Mouse (Mus musculus) liver, adult (tissue): Measurements from ENCODE around the gene Ntm.

Experiments
- GATA4 ChIP-seq: IDR thresholded peaks from 2 replicates; pipeline ENCODE4 v1.6.1; 2014; ENCODE audit warnings: mild to moderate bottlenecking, low read length; ENCODE audit not compliant: insufficient replicate concordance

Gene Ntm

DNA sequence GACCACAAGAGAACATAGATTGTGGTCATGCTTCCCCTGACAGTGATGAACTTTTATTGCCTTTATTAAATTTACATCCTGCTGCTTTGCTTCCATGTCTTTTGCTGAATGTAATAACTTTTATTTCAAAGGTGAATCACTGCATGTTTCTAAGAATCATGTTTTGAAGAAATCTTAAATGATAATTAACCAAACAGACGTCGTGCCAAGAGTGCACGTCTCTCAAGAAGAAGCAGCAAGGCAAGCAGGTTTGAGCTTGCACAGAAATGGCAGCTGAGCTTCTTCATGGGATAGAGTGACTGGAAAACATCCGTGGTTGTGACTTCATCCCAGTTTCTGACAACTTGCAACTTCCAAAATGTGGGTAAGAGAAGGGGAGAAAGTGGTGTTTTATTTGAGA is 34.1 kb downstream of the Ntm start:
- no peak for TF ChIP-seq GATA4

DNA sequence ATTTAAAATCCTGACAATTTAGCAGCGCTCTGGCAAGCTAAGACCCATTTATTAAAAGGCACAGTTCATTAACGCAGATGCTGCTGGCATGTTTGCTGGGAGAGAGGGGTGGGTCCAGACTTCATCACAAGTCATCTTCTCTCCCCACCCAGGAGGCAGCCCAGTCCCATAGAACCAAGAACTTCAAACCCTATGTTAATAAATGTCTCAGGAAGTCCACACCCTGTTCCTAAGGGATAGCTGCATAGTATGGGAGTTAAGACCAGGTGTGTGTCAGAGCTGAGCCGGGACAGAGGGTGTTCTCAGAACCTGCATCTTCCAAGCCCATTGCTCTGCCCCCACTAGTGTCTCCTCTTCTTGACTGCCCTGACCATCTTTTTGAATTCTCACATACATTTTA is 37.6 kb downstream of the Ntm start:
- TF ChIP-seq GATA4 = no peak

DNA sequence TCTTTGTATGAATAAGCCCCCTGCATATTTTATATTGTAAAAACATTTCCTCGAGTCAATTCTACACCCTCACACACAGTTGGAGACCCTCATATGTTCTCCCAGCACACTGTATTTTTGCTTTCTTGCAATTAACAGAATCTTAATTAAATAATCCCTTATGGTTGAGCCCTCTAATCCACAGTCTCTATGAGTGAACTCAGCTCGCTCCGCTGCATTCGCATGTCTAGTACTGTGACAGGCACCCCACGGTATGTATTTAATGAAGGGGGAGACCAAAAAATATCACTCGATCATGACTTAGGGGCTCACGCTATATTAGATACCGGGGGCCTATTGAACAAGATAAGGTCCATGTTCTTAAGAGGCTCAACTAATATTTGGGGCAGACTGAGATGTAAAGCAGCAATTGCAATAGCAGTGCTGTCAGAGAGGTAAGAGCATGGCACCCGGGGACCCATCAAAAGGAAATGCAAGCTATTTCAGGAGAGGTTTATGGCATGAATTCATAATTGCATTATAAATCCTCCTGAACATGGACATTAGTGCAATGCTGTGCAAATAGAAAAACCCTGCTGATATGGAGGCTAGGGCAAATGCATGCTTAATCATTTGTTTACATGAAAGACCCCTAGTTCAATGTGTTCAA is 64.4 kb downstream of the Ntm start:
- TF ChIP-seq GATA4 = no peak

DNA sequence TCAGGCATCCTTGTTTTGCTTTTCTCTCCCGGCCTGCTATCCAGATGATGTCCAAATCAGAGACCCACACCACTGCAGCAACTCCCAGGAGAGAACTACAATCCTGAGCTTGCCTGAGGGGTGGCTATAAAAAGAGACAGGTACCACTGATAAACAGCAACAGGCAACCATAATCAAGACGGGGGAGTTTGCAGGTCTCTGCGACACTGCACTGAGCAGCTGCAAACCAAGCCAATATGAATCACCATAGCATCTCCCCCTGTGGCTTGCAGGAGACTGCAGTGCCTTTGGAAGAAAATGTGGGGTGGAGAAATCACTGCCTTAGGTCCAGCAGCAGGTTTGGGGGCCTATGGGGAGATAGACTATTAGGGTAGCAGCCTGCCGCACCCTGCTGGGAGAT is 65.5 kb downstream of the Ntm start:
- no peak for TF ChIP-seq GATA4

DNA sequence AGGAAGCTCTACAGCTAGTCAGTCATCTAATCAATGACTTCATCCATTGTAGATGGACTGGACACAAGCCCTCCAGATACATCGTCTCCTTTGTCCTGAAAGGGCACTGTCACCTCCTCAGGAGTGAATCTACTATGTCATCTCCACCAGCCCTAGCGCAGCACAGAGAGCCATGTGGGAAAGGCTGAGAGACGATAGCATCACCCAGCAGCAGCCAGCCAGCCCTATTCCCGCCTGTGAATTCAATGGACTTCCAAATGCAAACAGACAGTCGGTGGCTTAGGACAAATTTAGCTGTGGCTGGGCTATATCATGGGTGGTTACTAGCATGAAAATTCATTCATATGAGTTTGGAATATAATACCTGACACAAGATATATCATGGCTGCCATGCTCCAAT is 70.1 kb downstream of the Ntm start:
- no peak for TF ChIP-seq GATA4

DNA sequence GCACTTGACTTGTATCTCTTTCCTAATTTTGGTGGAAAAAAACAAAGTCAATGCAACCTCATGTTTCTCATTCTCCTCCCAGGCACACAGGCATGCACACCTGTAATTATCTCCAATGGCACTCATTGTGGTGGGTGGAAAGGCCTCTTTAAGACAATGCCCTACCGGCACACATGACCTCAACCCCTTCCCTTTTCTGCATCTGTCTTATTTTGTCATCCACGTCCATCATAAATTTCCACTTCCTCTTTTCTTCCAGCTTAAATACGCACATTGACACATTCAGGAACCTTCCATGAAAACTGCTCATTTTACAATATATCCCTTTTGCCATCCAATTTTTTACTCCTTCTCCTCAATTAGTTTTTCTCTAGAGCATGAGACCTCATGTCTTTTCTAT is 74.2 kb downstream of the Ntm start:
- TF ChIP-seq GATA4 = no peak

DNA sequence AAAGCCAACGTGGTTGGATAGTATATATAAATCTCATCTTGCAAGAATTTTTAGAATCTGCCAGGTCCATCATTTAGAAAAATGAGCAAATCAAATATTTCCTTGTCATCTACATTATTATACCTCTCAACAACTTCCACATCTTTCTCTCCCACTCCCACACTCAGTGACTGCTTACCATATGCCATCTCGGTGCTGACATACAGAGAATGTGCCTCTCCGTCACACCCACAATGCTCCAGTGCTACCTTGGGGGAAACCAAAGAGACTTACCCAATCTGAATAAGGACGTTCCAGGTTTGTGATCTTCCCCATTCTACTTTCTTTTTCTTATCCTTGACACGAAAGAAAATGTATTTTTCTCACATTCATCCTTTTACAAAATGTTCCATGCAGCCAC is 75.0 kb downstream of the Ntm start:
- no peak for TF ChIP-seq GATA4

DNA sequence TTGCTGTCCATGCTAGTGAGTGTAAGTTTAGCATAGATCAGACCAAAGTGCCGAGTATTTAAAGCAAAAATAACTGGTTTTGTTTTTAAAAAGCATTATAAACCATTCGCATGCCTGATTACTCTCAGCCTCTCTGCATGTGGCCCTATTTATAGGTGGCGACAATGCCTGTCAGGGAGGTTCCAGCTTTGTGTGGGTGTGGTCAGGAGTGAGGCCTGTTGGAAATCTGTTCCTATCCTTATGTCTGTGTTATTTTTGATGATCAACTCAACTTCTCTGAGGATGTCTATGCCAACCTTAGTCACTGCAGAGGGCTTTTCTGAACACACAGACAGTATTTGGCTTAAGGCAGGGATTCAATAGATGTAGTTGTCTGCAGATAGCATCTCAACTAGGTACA is 78.9 kb downstream of the Ntm start:
- no peak for TF ChIP-seq GATA4

DNA sequence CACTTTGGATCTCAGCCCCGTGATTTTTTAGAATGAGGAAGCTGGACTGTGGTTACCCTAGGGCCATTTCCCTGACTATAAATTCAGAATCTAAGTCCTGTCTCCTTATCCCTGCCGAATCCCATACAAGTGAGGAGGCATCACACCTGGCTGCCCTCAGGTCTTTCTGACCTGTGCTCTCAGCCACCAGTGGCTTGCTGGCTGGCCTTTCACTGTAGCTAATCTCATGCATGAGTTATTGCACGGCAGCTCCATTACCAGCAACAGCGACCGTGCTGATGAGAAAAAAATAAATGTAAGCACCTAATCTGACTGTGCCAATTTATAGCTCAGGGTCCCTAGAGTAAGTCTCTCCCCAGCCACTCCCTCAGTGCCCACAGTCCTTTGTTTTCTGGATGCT is 81.3 kb downstream of the Ntm start:
- TF ChIP-seq GATA4 = no peak

DNA sequence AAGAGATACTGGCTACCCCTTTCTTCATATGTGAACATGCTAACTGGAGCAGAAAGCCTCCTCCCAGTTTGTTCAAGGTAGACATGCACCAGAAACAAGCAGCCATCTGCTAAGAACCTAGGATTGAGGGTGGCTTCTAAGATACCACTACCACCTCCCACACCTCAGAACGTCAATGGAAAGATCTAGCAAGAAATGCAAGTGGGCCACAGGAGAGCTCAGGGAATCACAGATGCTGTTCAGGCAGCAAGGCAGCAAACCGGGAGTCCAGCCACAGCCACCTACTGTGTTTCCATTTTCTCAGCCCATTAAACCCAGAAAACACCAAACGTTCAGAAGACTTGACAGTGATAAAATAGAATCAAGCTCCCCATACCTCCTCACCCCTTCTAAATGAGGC is 85.4 kb downstream of the Ntm start:
- TF ChIP-seq GATA4 = no peak

DNA sequence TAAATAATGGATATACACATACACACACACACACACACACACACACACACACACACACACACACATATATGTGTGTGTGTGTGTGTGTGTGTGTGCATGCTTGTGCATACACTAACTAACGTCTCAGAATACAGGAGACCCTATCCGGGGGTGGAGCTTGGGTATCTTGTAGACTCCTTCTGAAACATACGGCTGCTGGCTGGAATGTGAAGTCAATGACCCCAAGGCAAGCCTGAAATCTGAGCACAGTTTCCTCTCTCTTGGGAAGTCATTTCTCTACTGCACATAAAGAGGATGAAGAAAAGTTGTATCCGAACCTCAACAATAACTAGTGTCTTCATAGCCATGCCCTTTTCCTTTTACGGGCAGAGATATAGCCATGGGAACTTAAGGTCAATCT is 95.2 kb downstream of the Ntm start:
- no peak for TF ChIP-seq GATA4

DNA sequence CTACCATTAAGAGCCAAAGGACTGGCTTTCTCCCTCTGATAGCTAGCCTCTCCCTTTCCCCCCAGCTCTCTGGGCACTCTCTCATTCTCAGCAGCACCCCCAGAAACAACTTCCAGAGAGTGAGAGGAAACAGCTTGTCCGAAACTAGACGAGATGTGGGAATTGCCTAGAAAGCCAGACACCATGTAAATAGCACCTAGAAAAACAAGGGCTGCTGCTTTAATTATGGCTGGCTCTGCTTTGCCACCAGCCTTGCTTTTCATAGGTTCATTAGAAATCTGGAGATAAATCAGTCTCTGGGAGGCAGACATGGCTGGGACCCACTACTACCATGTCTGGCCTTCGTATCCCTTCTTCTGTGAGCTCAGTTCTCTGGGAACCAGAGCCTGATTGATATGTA is 96.1 kb downstream of the Ntm start:
- TF ChIP-seq GATA4 = no peak

DNA sequence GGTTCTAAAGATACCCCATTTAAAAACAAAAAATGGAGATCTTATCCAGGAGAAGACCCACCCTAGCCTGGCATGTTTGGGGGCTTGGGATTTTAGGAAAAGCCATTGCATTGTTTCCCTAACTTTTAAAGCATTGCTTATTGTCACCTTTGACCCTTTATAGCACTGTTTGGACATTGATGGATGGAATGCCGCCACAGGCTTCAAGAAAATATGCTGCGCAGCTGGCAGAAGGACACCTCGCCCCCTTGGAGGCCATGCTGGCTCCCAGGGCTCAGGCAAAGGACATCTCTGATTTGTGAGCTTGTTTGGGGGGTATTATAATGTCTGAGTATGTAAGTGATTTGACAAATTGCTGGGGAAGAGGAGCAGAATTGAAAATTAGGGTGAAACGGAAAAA is 96.8 kb downstream of the Ntm start:
- no peak for TF ChIP-seq GATA4

DNA sequence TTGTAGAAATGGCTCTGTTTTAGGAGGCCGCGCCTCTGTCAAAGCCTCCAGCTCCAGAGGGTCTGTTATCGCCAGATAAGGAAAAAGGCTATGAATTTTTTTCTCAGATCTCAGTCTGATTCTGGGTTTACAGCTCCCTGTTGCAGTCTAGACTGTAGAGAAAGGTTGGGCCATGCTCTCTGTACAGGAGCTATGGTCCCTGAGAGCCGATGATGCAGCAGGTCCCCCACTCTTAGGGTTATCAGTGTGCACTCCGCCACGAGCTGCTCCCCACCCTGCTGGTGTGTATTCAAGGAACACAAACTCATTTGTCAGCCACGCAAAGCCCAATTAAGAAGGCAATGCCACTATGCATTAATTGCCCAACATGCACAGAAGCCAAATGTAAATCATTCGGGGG is 97.4 kb downstream of the Ntm start:
- no peak for TF ChIP-seq GATA4

DNA sequence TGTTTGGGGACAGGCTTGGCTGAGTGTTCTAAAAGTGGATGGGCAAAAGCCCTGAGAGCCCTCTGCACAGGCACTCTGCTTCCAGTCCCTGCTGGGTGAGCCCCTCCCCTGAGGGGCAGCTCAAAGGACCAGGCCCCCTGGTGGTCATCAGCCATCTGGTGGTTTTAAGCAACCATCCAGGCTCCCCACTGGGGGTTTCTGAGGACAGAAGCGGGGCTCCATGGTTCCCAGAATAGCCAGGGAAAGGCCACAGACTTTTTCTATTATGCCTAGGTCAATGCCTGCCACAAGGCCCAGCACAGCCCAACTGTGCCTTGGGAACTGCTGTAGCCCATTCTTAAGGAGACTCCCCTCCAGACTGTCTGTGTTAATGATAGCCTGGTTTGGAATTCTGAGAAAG is 98.1 kb downstream of the Ntm start:
- no peak for TF ChIP-seq GATA4

DNA sequence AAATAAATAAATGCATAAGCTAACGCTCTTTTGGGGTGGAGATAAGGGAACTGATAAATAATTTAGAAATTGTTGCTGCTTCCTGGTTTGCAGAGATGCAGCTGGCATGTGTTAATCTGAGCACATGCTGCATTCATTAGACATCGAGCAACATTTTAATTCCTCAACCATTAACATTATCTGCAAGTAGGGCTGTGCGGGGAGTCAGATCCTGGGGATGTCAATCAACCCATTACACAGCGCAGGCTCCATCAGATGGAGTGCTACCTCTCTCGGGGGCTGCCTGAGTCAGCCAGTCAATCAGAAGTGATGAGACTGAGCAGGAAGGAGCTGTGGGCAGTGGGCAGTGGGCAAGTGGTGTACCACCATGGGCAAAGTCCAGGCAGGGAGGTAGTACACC is 100.5 kb downstream of the Ntm start:
- TF ChIP-seq GATA4 = no peak

DNA sequence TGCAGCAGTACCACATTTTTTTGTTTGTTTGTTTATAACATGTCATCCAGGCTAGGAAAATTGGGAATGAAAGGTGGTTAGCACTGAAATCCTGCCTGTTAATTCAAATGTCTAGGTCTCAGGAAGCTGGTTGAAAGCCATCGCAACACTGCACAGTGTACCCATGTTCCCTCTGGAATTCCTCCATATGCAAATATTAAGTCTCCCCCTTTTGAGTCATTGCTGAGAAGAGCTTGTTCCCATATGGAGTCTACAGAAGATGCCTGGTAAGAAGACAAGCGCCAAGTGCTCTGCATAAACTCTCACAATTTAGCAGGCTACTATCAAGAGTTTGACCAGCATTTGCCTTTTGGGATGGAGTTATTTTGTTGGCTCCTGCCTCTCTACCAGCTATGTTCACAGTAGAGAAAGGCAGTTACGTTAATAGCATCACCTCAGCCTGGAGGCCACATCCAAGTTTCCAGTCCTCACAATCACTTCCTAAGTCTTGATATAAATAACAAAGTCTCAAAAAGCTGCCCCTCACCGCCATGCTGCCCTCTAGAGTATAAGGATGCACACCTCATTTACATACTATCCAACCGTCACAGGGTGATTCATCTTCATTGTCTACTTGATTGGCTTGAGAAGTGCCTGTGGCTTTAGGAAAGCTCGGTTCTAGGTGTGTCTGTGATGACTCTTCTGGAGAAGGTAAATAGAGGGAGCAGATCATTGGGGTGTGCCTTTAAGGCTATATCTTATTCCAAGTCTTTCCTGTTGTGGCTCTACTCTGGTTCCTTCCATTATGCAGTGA is 103.5 kb downstream of the Ntm start:
- TF ChIP-seq GATA4 = no peak
